Mouse (Mus musculus): ENCODE results near the gene Lrrc66.
"Not testable (repeated sequence)": the region's sequence is repeated elsewhere in the genome, so short reads cannot be mapped to it uniquely, and the experiment has no call there.

Lrrc66 gene

GRCm38 (mm10) chr5:73613296-73613695, 19.0 kb downstream of the Lrrc66 start:
- CTCF ChIA-PET = no interaction called here

- CTCF ChIA-PET = no interaction called here
Measured at GRCm38 (mm10) chr5:73611071-73611470, 21.3 kb downstream of the Lrrc66 start.

- CTCF ChIA-PET = no interaction called here
Measured at GRCm38 (mm10) chr5:73604964-73605363, 27.4 kb downstream of the Lrrc66 start.

GRCm38 (mm10) chr5:73604542-73604941, 27.8 kb downstream of the Lrrc66 start:
- CTCF ChIA-PET = no interaction called here

- CTCF ChIA-PET = no interaction called here
Measured at GRCm38 (mm10) chr5:73602865-73603264, 29.5 kb downstream of the Lrrc66 start.

- CTCF ChIA-PET = no interaction called here
Measured at GRCm38 (mm10) chr5:73601361-73601763, 31.0 kb downstream of the Lrrc66 start.

- CTCF ChIA-PET = no interaction called here
Measured at GRCm38 (mm10) chr5:73599991-73600390, 32.3 kb downstream of the Lrrc66 start.

GRCm38 (mm10) chr5:73598943-73599695, 33.2 kb downstream of the Lrrc66 start:
- CTCF ChIA-PET = no interaction called here

GRCm38 (mm10) chr5:73587119-73587518, 45.2 kb downstream of the Lrrc66 start:
- CTCF ChIA-PET = no interaction called here

GRCm38 (mm10) chr5:73586597-73586996, 45.7 kb downstream of the Lrrc66 start:
- CTCF ChIA-PET = no interaction called here

GRCm38 (mm10) chr5:73585212-73586115, 46.9 kb downstream of the Lrrc66 start:
- CTCF ChIA-PET = no interaction called here

GRCm38 (mm10) chr5:73584011-73584410, 48.3 kb downstream of the Lrrc66 start:
- CTCF ChIA-PET = not testable (repeated sequence)

GRCm38 (mm10) chr5:73578131-73578530, 54.2 kb downstream of the Lrrc66 start:
- CTCF ChIA-PET = no interaction called here

- CTCF ChIA-PET = no interaction called here
Measured at GRCm38 (mm10) chr5:73576708-73577107, 55.6 kb downstream of the Lrrc66 start.

- CTCF ChIA-PET = no interaction called here
Measured at GRCm38 (mm10) chr5:73574616-73575015, 57.7 kb downstream of the Lrrc66 start.

GRCm38 (mm10) chr5:73573789-73574188, 58.5 kb downstream of the Lrrc66 start:
- CTCF ChIA-PET = no interaction called here

GRCm38 (mm10) chr5:73572846-73573245, 59.5 kb downstream of the Lrrc66 start:
- CTCF ChIA-PET = no interaction called here

GRCm38 (mm10) chr5:73571395-73572156, 60.8 kb downstream of the Lrrc66 start:
- CTCF ChIA-PET = no interaction called here

- CTCF ChIA-PET = no interaction called here
Measured at GRCm38 (mm10) chr5:73569181-73569580, 63.1 kb downstream of the Lrrc66 start.

GRCm38 (mm10) chr5:73566892-73567291, 65.4 kb downstream of the Lrrc66 start:
- CTCF ChIA-PET = no interaction called here

GRCm38 (mm10) chr5:73566119-73566518, 66.2 kb downstream of the Lrrc66 start:
- CTCF ChIA-PET = no interaction called here

- CTCF ChIA-PET = no interaction called here
Measured at GRCm38 (mm10) chr5:73564038-73564437, 68.3 kb downstream of the Lrrc66 start.

Data from spleen, embryonic (tissue).